Mouse (Mus musculus): ENCODE measurements around the gene Smap1. TPM values are rescaled to one million over a fixed set of nuclear protein-coding genes. Genes with fewer than 3 reads are reported as not detected.

The Smap1 gene
- polyA plus RNA-seq, 1 experiment = 58.3 TPM

GRCm38 (mm10) chr1:23923779-23924708 lies 1.9 kb upstream of the Smap1 start:
- 76% methylated on average over 7 of the region's 7 CpGs for WGBS
- DNase-seq (ENCODE audit: low read depth, low spot score) = no peak

GRCm38 (mm10) chr1:23922530-23922884 lies 390 bp upstream of the Smap1 start:
- no peak for DNase-seq (ENCODE audit: low read depth, low spot score)
- WGBS = 32% methylated on average over 9 of the region's 9 CpGs

- no peak for DNase-seq (ENCODE audit: low read depth, low spot score)
- WGBS = 32% methylated on average over 2 of the region's 2 CpGs
These were observed 1.8 kb downstream of the Smap1 start for GRCm38 (mm10) chr1:23920275-23920674.

GRCm38 (mm10) chr1:23919086-23919485 lies 3.0 kb downstream of the Smap1 start:
- 88% methylated on average over 4 of the region's 4 CpGs for WGBS
- DNase-seq (ENCODE audit: low read depth, low spot score) = no peak

GRCm38 (mm10) chr1:23915483-23915882 lies 6.6 kb downstream of the Smap1 start:
- DNase-seq (ENCODE audit: low read depth, low spot score) = no peak
- WGBS = 80% methylated on average over 4 of the region's 4 CpGs

- WGBS = 77% methylated on average over 2 of the region's 2 CpGs
- DNase-seq (ENCODE audit: low read depth, low spot score) = no peak
These were observed 9.1 kb downstream of the Smap1 start for GRCm38 (mm10) chr1:23912988-23913387.

- DNase-seq (ENCODE audit: low read depth, low spot score) = no peak
These were observed 16.0 kb downstream of the Smap1 start for GRCm38 (mm10) chr1:23906082-23906481.

- 67% methylated on average over 3 of the region's 3 CpGs for WGBS
These were observed 18.8 kb downstream of the Smap1 start for GRCm38 (mm10) chr1:23903340-23903739.

GRCm38 (mm10) chr1:23902736-23903135 lies 19.4 kb downstream of the Smap1 start:
- 68% methylated on average over 2 of the region's 2 CpGs for WGBS
- no peak for DNase-seq (ENCODE audit: low read depth, low spot score)

More at GRCm38 (mm10) chr1:23903340-23903739, 18.8 kb downstream of the Smap1 start:
- no peak for DNase-seq (ENCODE audit: low read depth, low spot score)

GRCm38 (mm10) chr1:23899647-23900020 lies 22.5 kb downstream of the Smap1 start:
- no peak for DNase-seq (ENCODE audit: low read depth, low spot score)
- WGBS = 75% methylated on average over 5 of the region's 5 CpGs

GRCm38 (mm10) chr1:23899020-23899646 lies 23.0 kb downstream of the Smap1 start:
- no peak for DNase-seq (ENCODE audit: low read depth, low spot score)
- WGBS = 72% methylated on average over 3 of the region's 3 CpGs

GRCm38 (mm10) chr1:23892072-23892471 lies 30.0 kb downstream of the Smap1 start:
- DNase-seq (ENCODE audit: low read depth, low spot score) = no peak
- WGBS = 67% methylated on average over 1 of the region's 1 CpGs

GRCm38 (mm10) chr1:23884914-23885313 lies 37.2 kb downstream of the Smap1 start:
- WGBS = 95% methylated on average over 7 of the region's 7 CpGs
- no peak for DNase-seq (ENCODE audit: low read depth, low spot score)

GRCm38 (mm10) chr1:23884087-23884668 lies 37.9 kb downstream of the Smap1 start:
- WGBS = 83% methylated on average over 2 of the region's 2 CpGs
- no peak for DNase-seq (ENCODE audit: low read depth, low spot score)

GRCm38 (mm10) chr1:23882681-23883080 lies 39.4 kb downstream of the Smap1 start:
- WGBS = 98% methylated on average over 1 of the region's 1 CpGs
- no peak for DNase-seq (ENCODE audit: low read depth, low spot score)

GRCm38 (mm10) chr1:23872194-23872593 lies 49.9 kb downstream of the Smap1 start:
- peak; percentile 13 for DNase-seq (ENCODE audit: low read depth, low spot score)
- 79% methylated on average over 1 of the region's 1 CpGs for WGBS

- DNase-seq (ENCODE audit: low read depth, low spot score) = no peak
- 60% methylated on average over 2 of the region's 2 CpGs for WGBS
These were observed 54.7 kb downstream of the Smap1 start for GRCm38 (mm10) chr1:23867350-23867862.

GRCm38 (mm10) chr1:23865566-23865965 lies 56.6 kb downstream of the Smap1 start:
- no peak for DNase-seq (ENCODE audit: low read depth, low spot score)
- 91% methylated on average over 7 of the region's 7 CpGs for WGBS

GRCm38 (mm10) chr1:23860944-23861343 lies 61.2 kb downstream of the Smap1 start:
- 36% methylated on average over 2 of the region's 2 CpGs for WGBS
- peak; percentile 55 for DNase-seq (ENCODE audit: low read depth, low spot score)

GRCm38 (mm10) chr1:23855623-23856022 lies 66.5 kb downstream of the Smap1 start:
- DNase-seq (ENCODE audit: low read depth, low spot score) = no peak
- WGBS = 78% methylated on average over 3 of the region's 3 CpGs

Data from large intestine, adult 2 months (tissue).